Mouse (Mus musculus): Measurements from ENCODE around the gene Klhdc10. TPM values are rescaled to one million over a fixed set of nuclear protein-coding genes. Genes with fewer than 3 reads are reported as not detected.
"Not testable (repeated sequence)": the region's sequence is repeated elsewhere in the genome, so short reads cannot be mapped to it uniquely, and the experiment has no call there.

Klhdc10 gene
- total RNA-seq (2021) = 10 to 100 TPM; 63.0 to 68.5 TPM
- long read RNA-seq, experiment 1, full-length matches to known transcripts = 13 of 16 reads
- long read RNA-seq, experiment 1, partial matches to known transcripts = 0 of 16 reads
- long read RNA-seq, experiment 1, other reads (novel, unspliced or antisense) = 3 of 16 reads
- long read RNA-seq, experiment 2, full-length matches to known transcripts = 31 of 39 reads
- long read RNA-seq, experiment 2, partial matches to known transcripts = 0 of 39 reads
- long read RNA-seq, experiment 2, other reads (novel, unspliced or antisense) = 8 of 39 reads

GRCm38 (mm10) chr6:30401308-30402015, at the start of gene Klhdc10:
Gene Klhdc10 (plus strand): TSS chr6:30401868.
- peak; percentile 99 to 100 for DNase-seq (ENCODE audit: low spot score in 2 of 2)

GRCm38 (mm10) chr6:30352762-30353161, 48.9 kb upstream of the Klhdc10 start:
- DNase-seq (ENCODE audit: low spot score in 2 of 2) = no peak

- DNase-seq (ENCODE audit: low spot score in 2 of 2) = peak in 1 of 2 experiments; percentile 31
Measured at GRCm38 (mm10) chr6:30353661-30354060, 48.0 kb upstream of the Klhdc10 start.

- DNase-seq (ENCODE audit: low spot score in 2 of 2) = no peak
Measured at GRCm38 (mm10) chr6:30354760-30355159, 46.9 kb upstream of the Klhdc10 start.

- no peak for DNase-seq (ENCODE audit: low spot score in 2 of 2)
Measured at GRCm38 (mm10) chr6:30355701-30356100, 46.0 kb upstream of the Klhdc10 start.

- DNase-seq (ENCODE audit: low spot score in 2 of 2) = peak in 1 of 2 experiments; percentile 20
Measured at GRCm38 (mm10) chr6:30356161-30356560, 45.5 kb upstream of the Klhdc10 start.

GRCm38 (mm10) chr6:30356680-30357079, 45.0 kb upstream of the Klhdc10 start:
- DNase-seq (ENCODE audit: low spot score in 2 of 2) = peak in 1 of 2 experiments; percentile 44

GRCm38 (mm10) chr6:30357561-30358177, 44.0 kb upstream of the Klhdc10 start:
- peak; percentile 76 to 77 for DNase-seq (ENCODE audit: low spot score in 2 of 2)

GRCm38 (mm10) chr6:30359762-30360509, 41.7 kb upstream of the Klhdc10 start:
- no peak for DNase-seq (ENCODE audit: low spot score in 2 of 2)

GRCm38 (mm10) chr6:30363808-30364207, 37.9 kb upstream of the Klhdc10 start:
- DNase-seq (ENCODE audit: low spot score in 2 of 2) = no peak

- no peak for DNase-seq (ENCODE audit: low spot score in 2 of 2)
Measured at GRCm38 (mm10) chr6:30369291-30369690, 32.4 kb upstream of the Klhdc10 start.

- no peak for DNase-seq (ENCODE audit: low spot score in 2 of 2)
Measured at GRCm38 (mm10) chr6:30372627-30373369, 28.9 kb upstream of the Klhdc10 start.

- no peak for DNase-seq (ENCODE audit: low spot score in 2 of 2)
Measured at GRCm38 (mm10) chr6:30374731-30375510, 26.7 kb upstream of the Klhdc10 start.

- DNase-seq (ENCODE audit: low spot score in 2 of 2) = no peak
Measured at GRCm38 (mm10) chr6:30375791-30376190, 25.9 kb upstream of the Klhdc10 start.

- no peak for DNase-seq (ENCODE audit: low spot score in 2 of 2)
Measured at GRCm38 (mm10) chr6:30381116-30381515, 20.6 kb upstream of the Klhdc10 start.

- DNase-seq (ENCODE audit: low spot score in 2 of 2) = not testable (repeated sequence)
Measured at GRCm38 (mm10) chr6:30390271-30390670, 11.4 kb upstream of the Klhdc10 start.

GRCm38 (mm10) chr6:30390714-30391697, 10.7 kb upstream of the Klhdc10 start, which contains the start of gene Zc3hc1:
Gene Zc3hc1 (minus strand): TSS chr6:30391028.
- DNase-seq (ENCODE audit: low spot score in 2 of 2) = peak; percentile 70 to 71

- DNase-seq (ENCODE audit: low spot score in 2 of 2) = no peak
Measured at GRCm38 (mm10) chr6:30391996-30392395, 9.7 kb upstream of the Klhdc10 start.

Data from adrenal gland, adult 18-20 months (tissue).